Mouse (Mus musculus): Measurements from ENCODE around the gene Zfp874a. TPM values are rescaled to one million over a fixed set of nuclear protein-coding genes. Genes with fewer than 3 reads are reported as not detected.
"Not testable (repeated sequence)": the region's sequence is repeated elsewhere in the genome, so short reads cannot be mapped to it uniquely, and the experiment has no call there.

The Zfp874a gene
- polyA plus RNA-seq, 1 experiment from 2014 or later = 11.6 TPM

DNA sequence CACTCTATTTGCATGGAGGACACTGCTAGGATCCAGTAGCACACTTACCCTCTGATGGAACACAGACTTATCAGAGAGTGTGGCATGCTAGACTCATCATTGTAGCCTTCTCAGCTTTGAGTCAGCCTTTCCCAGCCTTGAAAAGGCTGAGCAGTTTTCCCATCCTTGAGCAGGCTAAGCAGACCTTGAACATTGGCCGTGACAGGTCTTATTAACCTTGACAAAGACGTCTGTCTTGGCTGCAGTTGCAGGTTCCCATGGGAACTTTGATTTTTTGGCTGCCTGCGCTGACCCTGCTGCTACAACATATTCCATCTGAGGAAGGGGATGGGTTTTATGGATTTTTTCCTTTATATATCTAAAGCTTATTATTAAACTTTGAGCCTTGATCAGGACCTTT is 23.3 kb downstream of the Zfp874a start:
- H3K27ac ChIP-seq = no peak overlapping the region
- no peaks in the 10 kb centered on the region for H3K27me3 ChIP-seq
- H3K4me1 ChIP-seq = no peaks in the 10 kb centered on the region
- no peak overlapping the region for H3K9ac ChIP-seq
- H3K4me2 ChIP-seq (replicated peaks) = no peak overlapping the region
- 79% methylated on average over 3 of the region's 3 CpGs for WGBS
- H3K4me3 ChIP-seq = no peak overlapping the region
- no peaks in the 10 kb centered on the region; the same call in 1 of the 2 replicates for H3K9me3 ChIP-seq
- no peak for ATAC-seq (ENCODE audit: low FRiP score, low read depth)
- no peaks in the 10 kb centered on the region for H3K36me3 ChIP-seq

DNA sequence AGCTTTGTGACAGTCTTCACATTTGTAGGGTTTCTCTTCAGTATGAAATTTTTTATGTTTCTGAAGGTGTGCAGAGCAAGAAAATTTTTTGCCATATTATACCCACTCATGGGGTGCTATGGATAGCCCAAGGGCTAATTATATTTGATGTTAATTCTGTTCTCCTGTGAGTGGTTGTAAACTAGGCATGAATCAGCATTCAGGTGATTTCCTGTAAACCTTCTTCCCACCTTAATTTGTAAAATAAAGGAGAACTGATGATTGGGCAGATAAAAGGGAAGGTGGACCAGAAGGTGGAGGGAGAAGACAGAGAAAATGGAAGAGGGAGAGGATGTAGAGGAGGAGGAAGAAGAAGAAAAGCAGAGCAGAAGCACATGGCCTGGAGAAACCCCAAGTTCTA is 25.7 kb downstream of the Zfp874a start:
- H3K9me3 ChIP-seq; H3K4me3 ChIP-seq; ATAC-seq (ENCODE audit: low FRiP score, low read depth); H3K9ac ChIP-seq; H3K4me2 ChIP-seq (replicated peaks); H3K27me3 ChIP-seq; H3K36me3 ChIP-seq; H3K4me1 ChIP-seq; H3K27ac ChIP-seq: not testable (repeated sequence)

DNA sequence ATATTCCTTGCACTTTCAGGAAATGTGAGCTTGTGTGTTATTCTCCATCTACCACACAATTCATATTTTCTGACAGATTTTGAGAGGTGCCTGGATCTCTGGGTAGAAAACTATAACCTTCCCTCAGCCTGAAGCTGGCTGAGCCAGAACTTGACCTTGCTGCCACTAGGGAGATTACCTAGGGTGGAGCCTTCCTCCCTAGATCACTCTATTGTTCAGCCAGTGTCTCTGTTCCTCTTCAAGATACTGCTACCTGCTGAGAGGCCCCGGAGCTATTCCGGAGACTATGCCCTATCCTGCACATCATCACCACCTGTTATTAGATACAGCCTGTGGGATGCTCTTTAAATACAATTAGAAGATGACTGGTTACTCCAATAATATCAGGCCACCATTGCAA is 28.9 kb downstream of the Zfp874a start:
- not testable (repeated sequence) for H3K27me3 ChIP-seq; H3K4me1 ChIP-seq; H3K9me3 ChIP-seq; H3K4me2 ChIP-seq (replicated peaks); H3K27ac ChIP-seq; H3K36me3 ChIP-seq; H3K4me3 ChIP-seq; H3K9ac ChIP-seq; ATAC-seq (ENCODE audit: low FRiP score, low read depth)
- WGBS = 88% methylated on average over 2 of the region's 2 CpGs

DNA sequence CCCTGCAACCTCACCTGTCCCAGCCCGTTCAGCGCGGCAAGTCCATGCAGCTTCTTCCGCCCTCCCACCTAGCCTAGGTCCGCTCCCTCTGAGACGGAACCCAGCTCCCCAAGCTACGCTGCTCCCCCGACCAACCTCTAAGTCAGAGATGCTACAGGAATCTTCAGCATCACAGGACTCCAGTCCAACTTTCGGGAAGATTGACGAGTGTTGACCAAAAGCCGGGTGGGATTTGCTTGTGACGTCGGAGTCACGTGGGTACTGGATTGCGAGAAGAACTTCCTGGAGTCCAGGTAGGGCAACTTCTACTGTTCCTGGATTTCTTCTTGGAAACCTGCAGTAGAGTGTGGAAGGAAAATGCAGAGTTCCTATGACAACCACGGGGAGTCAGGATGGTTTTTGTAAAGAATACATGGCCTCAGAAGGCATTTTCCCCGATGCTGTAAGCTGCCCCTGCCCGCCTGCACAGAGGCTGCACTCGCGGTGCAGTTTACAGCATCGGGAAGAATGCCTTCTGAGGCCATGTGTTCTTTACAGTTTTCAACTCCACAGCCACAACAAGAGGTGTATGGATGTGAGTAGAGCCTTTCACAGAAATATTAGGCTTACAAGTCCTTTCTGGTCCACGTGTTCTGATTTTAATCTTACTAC is 30.1 kb downstream of the Zfp874a start, which contains the start of gene Zfp459:
Gene Zfp459 (minus strand): TSS at position 212 of the 651 bp plus-strand sequence.
- H3K9ac ChIP-seq = peak within 1 kb of the TSS; percentile 67
- no peaks in the 10 kb centered on the region for H3K36me3 ChIP-seq
- H3K27me3 ChIP-seq = no peaks in the 10 kb centered on the region
- H3K9me3 ChIP-seq = no peaks in the 10 kb centered on the region
- H3K27ac ChIP-seq = no peak within 1 kb of the TSS
- H3K4me1 ChIP-seq = 0 out of 2 replicates have a peak, but pooled peaks cover 6% of the 10 kb centered on the region
- peak within 1 kb of the TSS; percentile 64 for H3K4me3 ChIP-seq
- WGBS = 1% methylated on average over 22 of the region's 22 CpGs
- H3K4me2 ChIP-seq (replicated peaks) = peak within 1 kb of the TSS; percentile 84
- ATAC-seq (ENCODE audit: low FRiP score, low read depth) = peak; percentile 82; the same call in 1 of the 2 replicates

DNA sequence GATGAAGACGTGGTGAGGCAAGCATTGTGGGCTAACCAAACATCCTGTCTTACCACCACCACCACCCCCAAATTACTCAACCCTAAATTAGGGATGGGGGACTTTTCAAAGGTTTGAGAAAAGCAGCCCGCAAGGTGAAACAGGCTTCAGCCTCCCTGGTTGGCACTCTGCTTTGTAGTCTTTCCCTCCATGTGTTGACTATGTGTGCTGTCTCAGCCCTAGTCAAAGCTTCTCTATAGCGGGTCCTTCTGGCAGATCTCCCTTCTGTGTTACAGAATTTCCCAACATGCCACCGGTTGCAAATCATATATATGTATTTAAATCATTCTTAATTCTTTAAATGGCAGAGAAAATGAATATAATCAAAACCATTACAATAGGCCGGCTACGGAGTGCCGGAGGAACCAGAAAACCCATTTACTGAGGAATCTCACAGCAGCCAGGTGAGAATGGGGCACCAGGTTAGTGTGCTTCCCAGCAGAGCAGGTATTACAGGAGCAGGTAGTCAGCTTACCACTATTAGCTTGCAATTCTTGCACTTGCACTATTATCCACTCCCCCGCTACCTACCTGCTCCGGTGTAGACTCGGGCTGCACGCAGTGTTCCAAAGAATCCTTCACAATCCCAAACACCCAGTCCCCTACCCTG is 30.7 kb downstream of the Zfp874a start:
- Histone ChIP-seq H3K4me1 (0 out of 2 replicates have a peak, but pooled peaks cover 6% of the 10 kb centered on the region), H3K9ac (peak overlapping the region; percentile 67), H3K4me3 (peak overlapping the region; percentile 64), H3K36me3 (no peaks in the 10 kb centered on the region), H3K27me3 (no peaks in the 10 kb centered on the region), H3K4me2 (replicated peaks) (peak overlapping the region; percentile 84), H3K27ac (no peak overlapping the region), H3K9me3 (no peaks in the 10 kb centered on the region)
- WGBS = 38% methylated on average over 11 of the region's 11 CpGs
- ATAC-seq (ENCODE audit: low FRiP score, low read depth) = no peak; the same call in 1 of the 2 replicates

DNA sequence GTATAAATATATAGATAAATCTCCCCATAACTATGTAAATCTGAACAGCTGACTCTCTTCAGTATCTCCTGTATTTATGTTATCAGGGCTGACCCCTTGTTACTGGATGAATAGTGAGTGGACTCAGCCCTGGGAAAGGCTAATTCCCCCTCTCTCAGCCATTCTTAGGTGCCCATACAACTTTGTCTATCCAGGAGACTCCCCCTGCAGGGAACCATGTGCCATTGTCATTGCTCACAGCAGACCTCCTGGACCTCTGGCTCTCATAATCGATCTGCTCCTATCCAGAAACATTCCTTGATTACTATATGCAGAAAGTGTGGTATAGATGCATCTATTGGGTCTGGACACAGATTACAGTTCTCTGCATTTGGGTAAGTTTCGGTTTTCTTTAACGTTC is 34.6 kb downstream of the Zfp874a start:
- Histone ChIP-seq H3K4me2 (replicated peaks) (no peak overlapping the region), H3K9ac (no peak overlapping the region), H3K27ac (no peak overlapping the region), H3K9me3 (no peaks in the 10 kb centered on the region), H3K4me1 (0 out of 2 replicates have a peak, but pooled peaks cover 6% of the 10 kb centered on the region), H3K4me3 (no peak overlapping the region), H3K36me3 (no peaks in the 10 kb centered on the region), H3K27me3 (no peaks in the 10 kb centered on the region)
- ATAC-seq (ENCODE audit: low FRiP score, low read depth) = no peak
- 90% methylated on average over 3 of the region's 3 CpGs for WGBS

DNA sequence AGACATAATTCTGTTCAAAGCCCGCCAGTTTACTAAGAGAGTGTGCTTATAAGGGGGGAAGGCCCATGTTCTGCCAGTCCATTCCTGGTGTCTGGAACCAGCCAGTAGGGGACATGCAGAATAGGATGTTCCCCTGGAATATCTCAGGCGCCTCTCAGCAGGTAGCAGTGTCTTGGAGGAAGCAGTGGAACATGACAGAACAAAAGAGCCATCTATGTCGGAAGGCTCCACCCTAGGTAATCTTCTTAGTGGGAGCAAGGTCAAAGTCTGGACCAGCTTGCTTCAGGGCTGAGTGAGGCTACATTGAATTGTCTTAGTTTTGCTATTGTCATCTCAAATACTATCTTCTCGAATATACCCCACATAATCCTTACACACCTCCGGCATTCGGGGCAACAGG is 35.7 kb downstream of the Zfp874a start:
- 94% methylated on average over 6 of the region's 6 CpGs for WGBS
- H3K9me3 ChIP-seq = no peaks in the 10 kb centered on the region
- ATAC-seq (ENCODE audit: low FRiP score, low read depth) = no peak
- H3K27ac ChIP-seq = no peak overlapping the region
- no peak overlapping the region for H3K9ac ChIP-seq
- H3K27me3 ChIP-seq = no peaks in the 10 kb centered on the region
- no peak overlapping the region for H3K4me2 ChIP-seq (replicated peaks)
- no peak overlapping the region for H3K4me3 ChIP-seq
- no peaks in the 10 kb centered on the region for H3K36me3 ChIP-seq
- H3K4me1 ChIP-seq = 0 out of 2 replicates have a peak, but pooled peaks cover 3% of the 10 kb centered on the region

DNA sequence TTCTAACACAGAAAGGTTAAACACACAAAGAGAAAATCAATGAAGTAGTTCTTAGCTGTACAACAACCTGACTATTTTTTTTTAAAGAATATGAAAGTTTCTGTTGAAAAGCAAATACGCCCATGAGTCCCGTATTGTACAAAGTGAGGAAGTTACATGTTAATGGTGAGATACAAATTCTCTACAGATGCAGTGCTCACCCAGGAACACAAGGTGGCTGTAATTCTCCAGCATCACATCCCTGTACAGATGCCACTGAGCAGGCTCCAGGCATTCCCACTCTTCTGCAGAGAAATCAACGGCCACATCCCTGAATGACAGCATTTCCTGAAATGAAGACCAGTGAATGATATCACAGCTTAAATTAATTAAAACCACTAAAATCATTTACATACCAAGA is 37.8 kb downstream of the Zfp874a start:
- 73% methylated on average over 3 of the region's 3 CpGs for WGBS
- not testable (repeated sequence) for H3K4me1 ChIP-seq; H3K27ac ChIP-seq; H3K36me3 ChIP-seq; ATAC-seq (ENCODE audit: low FRiP score, low read depth); H3K9me3 ChIP-seq; H3K4me3 ChIP-seq; H3K27me3 ChIP-seq; H3K9ac ChIP-seq; H3K4me2 ChIP-seq (replicated peaks)

DNA sequence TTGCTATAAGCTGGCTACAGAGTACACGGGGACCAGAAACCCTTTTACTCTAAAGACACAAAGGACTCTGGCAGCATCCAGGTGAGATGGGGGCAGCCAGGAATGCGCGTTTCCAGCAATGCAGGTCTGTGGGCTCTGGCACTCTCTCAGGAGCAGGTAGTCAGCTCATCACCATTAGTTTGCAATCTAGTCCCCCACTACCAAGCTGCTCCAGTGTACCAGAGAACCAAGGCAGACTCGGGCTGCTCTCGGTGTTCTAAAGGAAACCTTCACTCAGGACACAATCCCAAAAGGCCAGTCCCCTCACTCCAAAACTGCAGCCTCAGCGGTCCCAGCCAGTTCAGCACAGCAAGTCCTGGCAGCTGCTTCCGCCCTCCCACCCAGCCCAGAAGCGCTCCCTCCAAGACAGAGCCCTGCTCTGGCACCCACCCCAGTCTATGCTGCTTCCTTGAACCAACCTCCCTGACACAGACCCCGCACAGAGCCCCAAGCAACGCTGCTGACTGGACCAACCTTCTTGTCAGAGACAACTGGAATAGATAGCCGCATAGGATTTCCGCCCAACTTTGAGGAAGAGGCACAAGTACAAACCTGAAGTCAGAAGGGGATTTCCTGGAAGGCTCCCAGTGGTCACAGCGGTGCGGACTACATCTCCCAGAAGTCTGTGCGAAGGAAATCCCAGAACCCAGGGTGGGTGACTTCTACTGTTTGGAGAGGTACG is 52.1 kb downstream of the Zfp874a start, which contains the start of gene Zfp429:
Gene Zfp429 (minus strand): TSS at position 637 of the 721 bp plus-strand sequence.
- not testable (repeated sequence) for H3K27ac ChIP-seq, H3K4me1 ChIP-seq, H3K36me3 ChIP-seq, H3K9me3 ChIP-seq, H3K27me3 ChIP-seq
- peak; percentile 96 for ATAC-seq (ENCODE audit: low FRiP score, low read depth)
- Histone ChIP-seq H3K9ac (peak within 1 kb of the TSS; percentile 66), H3K4me3 (peak within 1 kb of the TSS; percentile 62), H3K4me2 (replicated peaks) (peak within 1 kb of the TSS; percentile 64)
- WGBS = 4% methylated on average over 16 of the region's 16 CpGs

DNA sequence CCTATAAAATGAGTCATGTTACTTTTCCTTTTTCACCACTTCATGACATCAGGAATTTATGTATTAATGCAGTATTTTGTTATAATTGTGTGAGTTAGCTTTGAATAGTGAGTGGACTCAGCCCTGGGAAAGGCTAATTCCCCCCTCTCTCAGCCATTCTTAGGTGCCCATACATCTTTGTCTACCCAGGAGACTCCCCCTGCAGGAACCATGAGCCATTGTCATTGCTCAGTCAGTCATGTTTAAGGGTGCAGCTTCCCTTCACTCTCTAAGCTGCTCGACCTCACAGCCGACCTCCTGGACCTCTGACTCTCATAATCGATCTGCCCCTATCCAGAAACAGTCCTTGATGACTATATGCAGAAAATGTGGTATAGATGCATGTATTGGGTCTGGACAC is 75.2 kb downstream of the Zfp874a start:
- H3K4me1 ChIP-seq; H3K9me3 ChIP-seq; H3K27me3 ChIP-seq; H3K4me2 ChIP-seq (replicated peaks); H3K36me3 ChIP-seq; ATAC-seq (ENCODE audit: low FRiP score, low read depth); H3K4me3 ChIP-seq; H3K9ac ChIP-seq; H3K27ac ChIP-seq: not testable (repeated sequence)
- 86% methylated on average over 3 of the region's 3 CpGs for WGBS

DNA sequence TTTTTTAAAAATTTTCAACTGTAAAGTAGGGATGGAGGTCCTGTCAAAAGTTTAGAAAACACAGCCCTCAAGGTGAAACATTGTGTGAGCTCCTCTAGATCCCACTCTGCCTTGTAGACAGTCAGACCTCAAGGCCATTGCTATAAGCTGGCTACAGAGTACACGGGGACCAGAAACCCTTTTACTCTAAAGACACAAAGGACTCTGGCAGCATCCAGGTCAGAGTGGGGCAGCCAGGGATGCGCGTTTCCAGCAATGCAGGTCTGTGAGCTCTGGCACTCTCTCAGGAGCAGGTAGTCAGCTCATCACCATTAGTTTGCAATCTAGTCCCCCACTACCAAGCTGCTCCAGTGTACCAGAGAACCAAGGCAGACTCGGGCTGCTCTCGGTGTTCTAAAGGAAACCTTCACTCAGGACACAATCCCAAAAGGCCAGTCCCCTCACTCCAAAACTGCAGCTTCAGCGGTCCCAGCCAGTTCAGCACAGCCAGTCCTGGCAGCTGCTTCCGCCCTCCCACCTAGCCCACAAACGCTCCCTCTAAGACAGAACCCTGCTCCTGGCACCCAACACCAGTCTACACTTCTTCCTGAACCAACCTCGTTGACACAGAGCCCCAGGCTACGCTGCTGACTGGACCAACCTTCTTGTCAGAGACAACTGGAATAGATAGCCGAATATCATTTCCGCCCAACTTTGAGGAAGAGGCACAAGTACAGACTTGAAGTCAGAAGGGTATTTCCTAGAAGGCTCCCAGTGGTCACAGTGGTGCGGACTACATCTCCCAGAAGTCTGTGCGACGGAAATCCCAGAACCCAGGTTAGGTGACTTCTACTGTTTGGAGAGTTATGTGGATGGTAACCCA is 76.1 kb downstream of the Zfp874a start, which contains the start of the genes Gm28041 and Zfp456:
Gene Gm28041 (minus strand): TSS at position 684 of the 862 bp plus-strand sequence.
Gene Zfp456 (minus strand): TSS at position 761 of the 862 bp plus-strand sequence.
- not testable (repeated sequence) for H3K9me3 ChIP-seq, H3K4me1 ChIP-seq, H3K27ac ChIP-seq, H3K27me3 ChIP-seq, H3K36me3 ChIP-seq
- H3K4me3 ChIP-seq = peak within 1 kb of the TSS; percentile 48
- ATAC-seq (ENCODE audit: low FRiP score, low read depth) = peak; percentile 95
- WGBS = 16% methylated on average over 13 of the region's 15 CpGs
- peak within 1 kb of the TSS; percentile 48; the same call in 1 of the 2 replicates for H3K9ac ChIP-seq
- H3K4me2 ChIP-seq (replicated peaks) = peak within 1 kb of the TSS; percentile 62

Data from limb, embryonic 13.5 days (tissue).